Mouse (Mus musculus): ENCODE measurements around the gene Cd37. TPM values are rescaled to one million over a fixed set of nuclear protein-coding genes. Genes with fewer than 3 reads are reported as not detected.

Cd37 gene
- polyA plus RNA-seq, 1 experiment = 63.6 TPM

- TF ChIP-seq POLR2A (IDR thresholded peaks at IDR 0.05; ENCODE audit: low read depth, low read length) = no peak
- TF ChIP-seq CTCF (IDR thresholded peaks at IDR 0.05; ENCODE audit: extremely low read depth, insufficient read length, insufficient replicate concordance, low read depth, low read length) = no peak
- Histone ChIP-seq H3K27ac (ENCODE audit: insufficient read depth, low read depth, low read length) (no peak within 1 kb of the TSS), H3K36me3 (ENCODE audit: control insufficient read depth, insufficient read depth, low read length) (no peaks in the 10 kb centered on the region), H3K4me1 (ENCODE audit: control insufficient read depth, insufficient read depth, insufficient read length, low read length) (peaks cover 11% of the 10 kb centered on the region), H3K27me3 (ENCODE audit: control insufficient read depth, insufficient read depth, low read length) (peaks cover 16% of the 10 kb centered on the region), H3K4me3 (ENCODE audit: low read depth, low read length) (peak within 1 kb of the TSS; percentile 67)
- WGBS = 2% methylated on average over 55 of the region's 55 CpGs
These were observed 23.1 kb downstream of the Cd37 start, which contains the start of gene Tead2 for GRCm38 (mm10) chr7:45215673-45216441. Gene Tead2 (plus strand): TSS chr7:45215753.

DNA sequence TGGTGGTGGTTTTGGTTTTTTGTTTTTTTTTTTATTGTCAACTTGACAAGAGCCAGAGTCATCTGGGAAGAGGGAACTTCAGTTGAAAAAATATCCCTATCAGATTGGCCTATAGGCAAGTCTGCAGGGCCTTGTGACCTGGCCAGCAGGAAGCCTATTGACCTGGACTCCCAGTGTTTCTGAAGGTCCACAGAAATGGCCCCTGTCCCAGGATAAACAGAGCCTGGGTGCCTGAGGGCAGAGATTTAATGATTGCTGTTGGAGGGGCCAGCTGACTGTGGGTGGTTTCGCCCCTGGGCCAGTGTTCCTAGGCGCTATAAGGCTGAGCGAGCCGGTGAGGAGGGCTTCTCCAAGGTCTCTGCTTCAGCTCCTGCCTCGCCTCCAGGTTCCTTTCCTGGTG, 25.2 kb downstream of the Cd37 start:
- TF ChIP-seq CTCF (IDR thresholded peaks at IDR 0.05; ENCODE audit: extremely low read depth, insufficient read length, insufficient replicate concordance, low read depth, low read length) (no peak), POLR2A (IDR thresholded peaks at IDR 0.05; ENCODE audit: low read depth, low read length) (no peak)

GRCm38 (mm10) chr7:45212356-45212755, 26.6 kb downstream of the Cd37 start:
- WGBS = 71% methylated on average over 7 of the region's 7 CpGs
- TF ChIP-seq CTCF (IDR thresholded peaks at IDR 0.05; ENCODE audit: extremely low read depth, insufficient read length, insufficient replicate concordance, low read depth, low read length) = no peak
- no peak for TF ChIP-seq POLR2A (IDR thresholded peaks at IDR 0.05; ENCODE audit: low read depth, low read length)
- H3K27me3 ChIP-seq (ENCODE audit: control insufficient read depth, insufficient read depth, low read length) = peaks cover 16% of the 10 kb centered on the region
- H3K4me3 ChIP-seq (ENCODE audit: low read depth, low read length) = no peak overlapping the region
- H3K27ac ChIP-seq (ENCODE audit: insufficient read depth, low read depth, low read length) = no peak overlapping the region
- H3K4me1 ChIP-seq (ENCODE audit: control insufficient read depth, insufficient read depth, insufficient read length, low read length) = peaks cover 11% of the 10 kb centered on the region
- no peaks in the 10 kb centered on the region for H3K36me3 ChIP-seq (ENCODE audit: control insufficient read depth, insufficient read depth, low read length)

More for the DNA sequence above, 25.2 kb downstream of the Cd37 start:
- peaks cover 16% of the 10 kb centered on the region for H3K27me3 ChIP-seq (ENCODE audit: control insufficient read depth, insufficient read depth, low read length)
- no peaks in the 10 kb centered on the region for H3K36me3 ChIP-seq (ENCODE audit: control insufficient read depth, insufficient read depth, low read length)
- H3K4me1 ChIP-seq (ENCODE audit: control insufficient read depth, insufficient read depth, insufficient read length, low read length) = peaks cover 11% of the 10 kb centered on the region
- WGBS = 82% methylated on average over 5 of the region's 5 CpGs
- H3K27ac ChIP-seq (ENCODE audit: insufficient read depth, low read depth, low read length) = no peak overlapping the region
- H3K4me3 ChIP-seq (ENCODE audit: low read depth, low read length) = no peak overlapping the region

DNA sequence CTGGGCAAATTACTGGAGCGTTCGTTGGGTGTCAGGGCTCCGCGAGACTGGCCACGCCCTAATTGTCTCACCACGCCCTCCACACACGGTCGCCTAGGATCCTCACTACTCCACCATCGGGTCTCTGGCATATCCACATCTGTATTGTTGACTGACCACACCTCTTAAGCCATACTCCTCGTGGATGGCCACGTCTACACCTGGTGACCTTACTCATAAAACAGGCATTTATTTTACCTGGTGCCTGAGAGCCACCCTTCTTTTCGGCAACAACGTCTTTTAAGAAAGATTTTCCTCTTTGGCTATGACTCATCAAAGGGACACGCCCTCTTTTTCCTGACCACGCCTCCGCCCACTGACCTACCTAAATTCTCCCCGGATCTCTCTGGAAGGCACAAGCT, 27.1 kb downstream of the Cd37 start, which contains the start of gene Dkkl1:
Gene Dkkl1, minus strand, starts transcription at position 297 of the 401 bp plus-strand sequence.
- no peaks in the 10 kb centered on the region for H3K36me3 ChIP-seq (ENCODE audit: control insufficient read depth, insufficient read depth, low read length)
- peaks cover 16% of the 10 kb centered on the region for H3K27me3 ChIP-seq (ENCODE audit: control insufficient read depth, insufficient read depth, low read length)
- WGBS = 3% methylated on average over 17 of the region's 17 CpGs
- TF ChIP-seq CTCF (IDR thresholded peaks at IDR 0.05; ENCODE audit: extremely low read depth, insufficient read length, insufficient replicate concordance, low read depth, low read length) (no peak), POLR2A (IDR thresholded peaks at IDR 0.05; ENCODE audit: low read depth, low read length) (no peak)
- peak within 1 kb of the TSS; percentile 22 for H3K4me3 ChIP-seq (ENCODE audit: low read depth, low read length)
- H3K27ac ChIP-seq (ENCODE audit: insufficient read depth, low read depth, low read length) = no peak within 1 kb of the TSS
- H3K4me1 ChIP-seq (ENCODE audit: control insufficient read depth, insufficient read depth, insufficient read length, low read length) = peaks cover 11% of the 10 kb centered on the region

DNA sequence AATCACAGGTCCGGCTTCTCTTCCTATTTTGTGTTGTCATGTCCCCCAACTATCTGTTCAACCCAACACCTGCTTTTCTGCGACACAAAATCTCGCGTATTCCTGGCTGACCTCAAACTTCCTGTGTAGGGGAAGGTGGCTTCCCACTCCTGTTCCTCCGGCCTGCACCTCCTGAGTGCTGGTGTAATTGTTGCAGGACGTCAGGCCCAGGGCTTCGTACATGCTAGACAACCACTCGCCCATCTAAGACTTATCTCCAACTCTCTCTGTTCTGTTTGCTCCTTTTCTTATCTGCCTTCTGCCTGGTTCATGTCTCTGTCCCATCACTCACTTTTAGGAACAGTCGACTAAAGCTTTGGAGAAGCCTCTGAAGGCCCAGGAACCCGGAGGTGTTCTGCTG, 27.8 kb downstream of the Cd37 start:
- no peak overlapping the region for H3K27ac ChIP-seq (ENCODE audit: insufficient read depth, low read depth, low read length)
- H3K4me3 ChIP-seq (ENCODE audit: low read depth, low read length) = peak overlapping the region; percentile 22; the same call in 1 of the 2 replicates
- H3K4me1 ChIP-seq (ENCODE audit: control insufficient read depth, insufficient read depth, insufficient read length, low read length) = peaks cover 11% of the 10 kb centered on the region
- 59% methylated on average over 10 of the region's 10 CpGs for WGBS
- H3K27me3 ChIP-seq (ENCODE audit: control insufficient read depth, insufficient read depth, low read length) = peaks cover 15% of the 10 kb centered on the region
- H3K36me3 ChIP-seq (ENCODE audit: control insufficient read depth, insufficient read depth, low read length) = no peaks in the 10 kb centered on the region
- TF ChIP-seq CTCF (IDR thresholded peaks at IDR 0.05; ENCODE audit: extremely low read depth, insufficient read length, insufficient replicate concordance, low read depth, low read length) (no peak), POLR2A (IDR thresholded peaks at IDR 0.05; ENCODE audit: low read depth, low read length) (no peak)

- Histone ChIP-seq H3K27me3 (ENCODE audit: control insufficient read depth, insufficient read depth, low read length) (peaks cover 7% of the 10 kb centered on the region; the same call in 1 of the 2 replicates), H3K4me3 (ENCODE audit: low read depth, low read length) (no peak overlapping the region), H3K27ac (ENCODE audit: insufficient read depth, low read depth, low read length) (no peak overlapping the region), H3K4me1 (ENCODE audit: control insufficient read depth, insufficient read depth, insufficient read length, low read length) (peaks cover 6% of the 10 kb centered on the region), H3K36me3 (ENCODE audit: control insufficient read depth, insufficient read depth, low read length) (no peaks in the 10 kb centered on the region)
- TF ChIP-seq POLR2A (IDR thresholded peaks at IDR 0.05; ENCODE audit: low read depth, low read length) = no peak
- no peak for TF ChIP-seq CTCF (IDR thresholded peaks at IDR 0.05; ENCODE audit: extremely low read depth, insufficient read length, insufficient replicate concordance, low read depth, low read length)
- WGBS = 81% methylated on average over 6 of the region's 6 CpGs
These were observed 30.7 kb downstream of the Cd37 start for GRCm38 (mm10) chr7:45208260-45208659.

DNA sequence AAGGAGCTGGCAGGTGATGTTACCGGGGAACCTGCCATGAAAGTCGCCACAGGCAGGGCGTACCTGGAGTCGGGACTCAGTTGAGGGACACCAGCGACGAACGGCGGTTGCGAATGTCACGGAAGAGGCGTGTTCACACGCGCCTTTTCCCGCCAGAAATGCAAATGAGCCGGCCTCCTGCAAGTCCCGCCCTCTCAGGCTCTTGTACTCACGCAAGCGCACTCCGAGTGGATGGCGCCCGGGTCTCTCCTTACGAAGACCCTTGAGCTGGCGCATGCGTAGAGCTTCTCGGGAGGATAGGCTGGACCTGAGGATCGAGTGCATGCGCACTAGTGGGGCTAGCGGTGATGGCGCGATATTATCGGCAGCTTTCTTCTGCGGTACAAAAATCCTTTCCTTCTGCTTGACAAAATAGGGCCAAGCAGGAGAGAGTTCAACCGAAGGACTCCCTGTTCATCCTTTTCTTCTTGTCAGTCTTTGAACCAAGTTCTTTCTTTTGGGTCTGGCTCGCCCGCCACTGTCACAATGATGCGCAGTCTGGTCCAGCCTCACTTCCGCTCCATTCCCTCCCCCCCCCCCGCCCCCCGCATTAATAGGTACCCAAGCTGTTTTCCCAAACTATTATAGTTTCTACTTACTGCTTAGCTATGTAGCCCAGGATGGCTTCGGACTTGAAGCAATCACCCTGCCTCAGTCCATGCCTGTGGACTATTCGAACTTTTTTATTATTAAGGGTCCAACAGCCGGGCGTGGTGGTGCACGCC, 34.4 kb downstream of the Cd37 start, which contains the start of gene Ccdc155:
Gene Ccdc155, minus strand, starts transcription at position 513 of the 764 bp plus-strand sequence.
- Histone ChIP-seq H3K4me1 (ENCODE audit: control insufficient read depth, insufficient read depth, insufficient read length, low read length) (no peaks in the 10 kb centered on the region), H3K36me3 (ENCODE audit: control insufficient read depth, insufficient read depth, low read length) (no peaks in the 10 kb centered on the region), H3K27ac (ENCODE audit: insufficient read depth, low read depth, low read length) (no peak within 1 kb of the TSS), H3K4me3 (ENCODE audit: low read depth, low read length) (peak within 1 kb of the TSS; percentile 53), H3K27me3 (ENCODE audit: control insufficient read depth, insufficient read depth, low read length) (no peaks in the 10 kb centered on the region)
- TF ChIP-seq CTCF (IDR thresholded peaks at IDR 0.05; ENCODE audit: extremely low read depth, insufficient read length, insufficient replicate concordance, low read depth, low read length) (no peak), POLR2A (IDR thresholded peaks at IDR 0.05; ENCODE audit: low read depth, low read length) (no peak)
- 7% methylated on average over 44 of the region's 44 CpGs for WGBS

Measured in small intestine, adult 2 months (tissue).